Mouse (Mus musculus): ENCODE measurements around the gene Scarb1.

Gene Scarb1

GRCm38 (mm10) chr5:125268033-125268765 lies 72.7 kb downstream of the Scarb1 start:
- DNase-seq: peak; percentile 79 to 90

- DNase-seq: peak; percentile 60 to 73
Observed at GRCm38 (mm10) chr5:125267150-125267961, 73.5 kb downstream of the Scarb1 start.

GRCm38 (mm10) chr5:125266128-125266527 lies 74.8 kb downstream of the Scarb1 start:
- DNase-seq: no peak

GRCm38 (mm10) chr5:125264700-125265099 lies 76.2 kb downstream of the Scarb1 start:
- DNase-seq: peak in 1 of 2 experiments; percentile 24

GRCm38 (mm10) chr5:125262578-125262977 lies 78.3 kb downstream of the Scarb1 start:
- DNase-seq: no peak

- DNase-seq: no peak
Observed at GRCm38 (mm10) chr5:125253917-125254316, 87.0 kb downstream of the Scarb1 start.

- no peak for DNase-seq
Observed at GRCm38 (mm10) chr5:125253448-125253847, 87.4 kb downstream of the Scarb1 start.

- no peak for DNase-seq
Observed at GRCm38 (mm10) chr5:125252664-125253063, 88.2 kb downstream of the Scarb1 start.

- no peak for DNase-seq
Observed at GRCm38 (mm10) chr5:125251885-125252615, 88.8 kb downstream of the Scarb1 start.

- DNase-seq: no peak
Observed at GRCm38 (mm10) chr5:125249187-125249586, 91.7 kb downstream of the Scarb1 start.

GRCm38 (mm10) chr5:125246711-125247110 lies 94.2 kb downstream of the Scarb1 start:
- DNase-seq: no peak

- DNase-seq: peak; percentile 33 to 47
Observed at GRCm38 (mm10) chr5:125245534-125246151, 95.3 kb downstream of the Scarb1 start.

GRCm38 (mm10) chr5:125244825-125245533 lies 95.9 kb downstream of the Scarb1 start:
- DNase-seq: no peak

- no peak for DNase-seq
Observed at GRCm38 (mm10) chr5:125243928-125244327, 97.0 kb downstream of the Scarb1 start.

- DNase-seq: peak; percentile 77 to 80
Observed at GRCm38 (mm10) chr5:125242111-125242510, 98.8 kb downstream of the Scarb1 start.

- DNase-seq: no peak
Observed at GRCm38 (mm10) chr5:125241627-125242026, 99.3 kb downstream of the Scarb1 start.

GRCm38 (mm10) chr5:125240124-125240781 lies 100.6 kb downstream of the Scarb1 start:
- no peak for DNase-seq

GRCm38 (mm10) chr5:125235874-125236273 lies 105.0 kb downstream of the Scarb1 start:
- no peak for DNase-seq

- DNase-seq: no peak
Observed at GRCm38 (mm10) chr5:125235398-125235797, 105.5 kb downstream of the Scarb1 start.

GRCm38 (mm10) chr5:125234399-125234798 lies 106.5 kb downstream of the Scarb1 start:
- no peak for DNase-seq

GRCm38 (mm10) chr5:125233478-125233877 lies 107.4 kb downstream of the Scarb1 start:
- no peak for DNase-seq
